Mouse (Mus musculus) stomach, postnatal 0 days (tissue): ENCODE results near the gene Ywhag. TPM values are rescaled to one million over a fixed set of nuclear protein-coding genes. Genes with fewer than 3 reads are reported as not detected.

Source experiments
- ATAC-seq: fragments of 200-750 bp; cut with Nextera tagmentation; 2 replicates; pipeline ENCODE4 v1.8.0; 2017; ENCODE audit not compliant: low FRiP score, low TSS enrichment
- DNase-seq: peaks from one replicate; pipeline ENCODE4 v3.0.0-alpha.2; 2016; ENCODE audit warnings: low spot score
- H3K27ac ChIP-seq: fragments of 300-500 bp; sonication (generic); replicated peaks from 2 replicates; pipeline ENCODE4 v1.5.1; 2014; ENCODE audit warnings: mild to moderate bottlenecking, control low read depth
- H3K27me3 ChIP-seq: fragments of 300-500 bp; sonication (generic); 2 replicates; pipeline ENCODE4 v1.6.1; 2014; ENCODE audit warnings: low read length; ENCODE audit not compliant: control insufficient read depth, insufficient read depth
- H3K36me3 ChIP-seq: fragments of 300-500 bp; sonication (generic); 2 replicates; pipeline ENCODE4 v1.6.1; 2014; ENCODE audit warnings: low read length, mixed read lengths; ENCODE audit not compliant: control insufficient read depth, insufficient read depth
- H3K4me1 ChIP-seq: fragments of 300-500 bp; sonication (generic); replicated peaks from 2 replicates; pipeline ENCODE4 v1.6.1; 2014; ENCODE audit warnings: antibody characterized with exemption; ENCODE audit not compliant: control insufficient read depth, insufficient read depth
- H3K4me2 ChIP-seq: fragments of 300-500 bp; sonication (generic); replicated peaks from 2 replicates; pipeline ENCODE4 v1.6.1; 2014; ENCODE audit warnings: low read depth, mild to moderate bottlenecking, control low read depth, moderate library complexity
- H3K4me3 ChIP-seq: fragments of 300-500 bp; sonication (generic); 2 replicates; pipeline ENCODE4 v1.5.1; 2014; ENCODE audit warnings: low read depth, low read length, control low read depth
- H3K9ac ChIP-seq: fragments of 300-500 bp; sonication (generic); 2 replicates; pipeline ENCODE4 v1.6.1; 2014; ENCODE audit warnings: mild to moderate bottlenecking, low read length, control low read depth, mixed read lengths
- H3K9me3 ChIP-seq: fragments of 300-500 bp; sonication (generic); 2 replicates; pipeline ENCODE4 v1.6.1; 2016; ENCODE audit warnings: low read length; ENCODE audit not compliant: control insufficient read depth
- CTCF ChIP-seq: IDR thresholded peaks from 2 replicates; pipeline ENCODE4 v1.5.1; 2016; ENCODE audit warnings: antibody characterized with exemption, low read depth, mild to moderate bottlenecking, moderate library complexity
- EP300 ChIP-seq: optimal IDR thresholded peaks from 2 replicates; pipeline ENCODE3; 2016; ENCODE audit warnings: antibody characterized with exemption
- WGBS: fragments of 180-500 bp; shearing (Covaris S2); extraction: QIAGEN DNeasy Blood & Tissue Kit; methylation state at CpG from one replicate; pipeline ENCODE4 v1.1.7; 2014; 5-methylcytosine and 5-hydroxymethylcytosine counted together
- polyA plus RNA-seq: library from polyadenylated mRNA; unstranded; fragments of >200 nt; fragmentation: Nextera tagmentation; extraction: Ambion mirVana; gene quantifications from 2 replicates; pipeline ENCODE4 v1.2.1, GENCODE M21; 2015

The Ywhag gene
- polyA plus RNA-seq, 1 experiment from 2014 or later = 89.2 TPM

- 50% methylated on average over 4 of the region's 4 CpGs for WGBS
- no peaks in the 10 kb centered on the region for H3K9me3 ChIP-seq
- no peak overlapping the region for H3K4me3 ChIP-seq
- no peak for DNase-seq
- no peak overlapping the region for H3K4me2 ChIP-seq
- no peak overlapping the region for H3K9ac ChIP-seq
- H3K27me3 ChIP-seq = no peaks in the 10 kb centered on the region
- no peaks in the 10 kb centered on the region for H3K4me1 ChIP-seq
- no peak for ATAC-seq
- H3K27ac ChIP-seq = no peak overlapping the region
- TF ChIP-seq EP300 (no peak), CTCF (no peak)
- H3K36me3 ChIP-seq = no peaks in the 10 kb centered on the region
These were observed 35.4 kb downstream of the Ywhag start for GRCm38 (mm10) chr5:135898995-135899394.

GRCm38 (mm10) chr5:135898028-135898427, 36.4 kb downstream of the Ywhag start:
- TF ChIP-seq CTCF (peak; percentile 71), EP300 (no peak)
- H3K27me3 ChIP-seq = no peaks in the 10 kb centered on the region
- WGBS = 21% methylated on average over 3 of the region's 3 CpGs
- ATAC-seq (no peak), DNase-seq (no peak)
- no peak overlapping the region for H3K9ac ChIP-seq
- no peak overlapping the region for H3K27ac ChIP-seq
- no peak overlapping the region for H3K4me3 ChIP-seq
- H3K36me3 ChIP-seq = no peaks in the 10 kb centered on the region
- no peaks in the 10 kb centered on the region for H3K4me1 ChIP-seq
- no peaks in the 10 kb centered on the region for H3K9me3 ChIP-seq
- no peak overlapping the region for H3K4me2 ChIP-seq

GRCm38 (mm10) chr5:135894958-135895357, 39.5 kb downstream of the Ywhag start:
- no peak overlapping the region for H3K27ac ChIP-seq
- 70% methylated on average over 6 of the region's 6 CpGs for WGBS
- H3K9ac ChIP-seq = no peak overlapping the region
- no peak overlapping the region for H3K4me2 ChIP-seq
- ATAC-seq (no peak), DNase-seq (no peak)
- H3K9me3 ChIP-seq = no peaks in the 10 kb centered on the region
- no peaks in the 10 kb centered on the region for H3K4me1 ChIP-seq
- H3K27me3 ChIP-seq = no peaks in the 10 kb centered on the region
- no peak overlapping the region for H3K4me3 ChIP-seq
- no peak for TF ChIP-seq EP300
- H3K36me3 ChIP-seq = no peaks in the 10 kb centered on the region

- 31% methylated on average over 9 of the region's 9 CpGs for WGBS
- ATAC-seq (peak; percentile 36; the same call in 1 of the 2 replicates), DNase-seq (no peak)
These were observed 41.6 kb downstream of the Ywhag start for GRCm38 (mm10) chr5:135892589-135893351.

GRCm38 (mm10) chr5:135890920-135891319, 43.5 kb downstream of the Ywhag start:
- DNase-seq (no peak), ATAC-seq (no peak)
- H3K9me3 ChIP-seq = no peaks in the 10 kb centered on the region
- TF ChIP-seq CTCF (no peak), EP300 (no peak)
- no peaks in the 10 kb centered on the region for H3K36me3 ChIP-seq
- no peaks in the 10 kb centered on the region for H3K27me3 ChIP-seq
- no peak overlapping the region for H3K9ac ChIP-seq
- 35% methylated on average over 3 of the region's 3 CpGs for WGBS
- no peaks in the 10 kb centered on the region for H3K4me1 ChIP-seq
- H3K4me2 ChIP-seq = no peak overlapping the region
- H3K27ac ChIP-seq = peak overlapping the region; percentile 65
- no peak overlapping the region for H3K4me3 ChIP-seq

More at GRCm38 (mm10) chr5:135892589-135893351, 41.6 kb downstream of the Ywhag start:
- Histone ChIP-seq H3K9me3 (no peaks in the 10 kb centered on the region), H3K36me3 (no peaks in the 10 kb centered on the region), H3K4me3 (no peak overlapping the region), H3K4me1 (no peaks in the 10 kb centered on the region), H3K4me2 (peak overlapping the region; percentile 8; the same call in 1 of the 2 replicates), H3K27ac (peak overlapping the region; percentile 85), H3K9ac (peak overlapping the region; percentile 2; the same call in 1 of the 2 replicates), H3K27me3 (no peaks in the 10 kb centered on the region)
- TF ChIP-seq CTCF = no peak
- TF ChIP-seq EP300 = no peak

GRCm38 (mm10) chr5:135890323-135890722, 44.1 kb downstream of the Ywhag start:
- WGBS = 45% methylated on average over 4 of the region's 4 CpGs
- Histone ChIP-seq H3K4me2 (no peak overlapping the region), H3K36me3 (no peaks in the 10 kb centered on the region), H3K27me3 (no peaks in the 10 kb centered on the region), H3K9ac (no peak overlapping the region), H3K27ac (peak overlapping the region; percentile 65), H3K4me3 (no peak overlapping the region), H3K9me3 (no peaks in the 10 kb centered on the region), H3K4me1 (no peaks in the 10 kb centered on the region)
- TF ChIP-seq EP300 = no peak
- no peak for TF ChIP-seq CTCF
- ATAC-seq = no peak
- no peak for DNase-seq
